Mouse (Mus musculus) ES-E14 (cell line): ENCODE data around the gene Pkd2. TPM values are rescaled to one million over a fixed set of nuclear protein-coding genes. Genes with fewer than 3 reads are reported as not detected.

Experiments used
- DNase-seq: peaks from one replicate; pipeline ENCODE4 v3.0.0-alpha.2; 2013; ENCODE audit warnings: low read depth, low spot score
- H3K27ac ChIP-seq: 2 replicates; pipeline ENCODE4 v1.5.1; 2012; ENCODE audit warnings: low read depth, mild to moderate bottlenecking, low read length, moderate library complexity, mixed read lengths; ENCODE audit not compliant: poor library complexity, insufficient read depth, severe bottlenecking
- H3K36me3 ChIP-seq: 2 replicates; pipeline ENCODE4 v1.6.1; 2012; ENCODE audit warnings: mild to moderate bottlenecking, low read length, moderate library complexity, mixed read lengths; ENCODE audit not compliant: control insufficient read depth, poor library complexity, insufficient read depth, severe bottlenecking
- H3K4me1 ChIP-seq, 2 experiments: fragments of 150-350 bp in 1 of 2; sonication (generic) in 1 of 2; 2 replicates each; pipeline ENCODE4 v1.6.1; 2012; ENCODE audit warnings: low read length in 2 of 2, mild to moderate bottlenecking in 1 of 2, mixed read lengths in 1 of 2; ENCODE audit not compliant: control insufficient read depth in 2 of 2, insufficient read depth in 2 of 2, poor library complexity in 1 of 2
- H3K4me3 ChIP-seq, 2 experiments: fragments of 150-350 bp in 1 of 2; sonication (generic) in 1 of 2; 2 replicates each; pipeline ENCODE4 v1.5.1; 2012; ENCODE audit warnings: low read length in 2 of 2, low read depth in 1 of 2, mild to moderate bottlenecking in 1 of 2, mixed read lengths in 1 of 2; ENCODE audit not compliant: insufficient read depth in 1 of 2, poor library complexity in 1 of 2, severe bottlenecking in 1 of 2
- H3K9ac ChIP-seq: 2 replicates; pipeline ENCODE4 v1.6.1; 2012; ENCODE audit warnings: low read depth, mild to moderate bottlenecking, low read length, mixed read lengths; ENCODE audit not compliant: poor library complexity, insufficient read depth, severe bottlenecking
- H3K9me3 ChIP-seq: fragments of 150-350 bp; sonication (generic); 2 replicates; pipeline ENCODE4 v1.6.1; 2012; ENCODE audit warnings: low read depth, mild to moderate bottlenecking, low read length; ENCODE audit not compliant: control insufficient read depth, insufficient read depth
- CHD2 ChIP-seq: IDR thresholded peaks from 2 replicates; pipeline ENCODE4 v1.6.1; 2014; ENCODE audit warnings: mild to moderate bottlenecking, low read depth, low read length, inconsistent platforms
- HCFC1 ChIP-seq: IDR thresholded peaks from 2 replicates; pipeline ENCODE4 v1.6.1; 2012; ENCODE audit warnings: low read length, inconsistent platforms, borderline replicate concordance; ENCODE audit not compliant: insufficient read depth
- MAFK ChIP-seq: IDR thresholded peaks from 2 replicates; pipeline ENCODE4 v1.6.1; 2014; ENCODE audit warnings: mild to moderate bottlenecking, low read depth, low read length, inconsistent platforms; ENCODE audit not compliant: insufficient read depth
- ZC3H11A ChIP-seq: IDR thresholded peaks from 2 replicates; pipeline ENCODE4 v1.6.1; 2012; ENCODE audit warnings: low read depth, mild to moderate bottlenecking, inconsistent platforms, low read length, borderline replicate concordance
- ZNF384 ChIP-seq: IDR thresholded peaks from 2 replicates; pipeline ENCODE4 v1.6.1; 2012; ENCODE audit warnings: low read depth, low read length, inconsistent platforms
- in situ Hi-C, 2 experiments: fragments of 600-800 bp; cut with MboI; formaldehyde crosslinking; loops; one replicate each; pipeline ENCODE4 v1.15.1; 2025; ENCODE audit warnings: low sequenced_read_pairs in 2 of 2, inconsistent platforms in 1 of 2; ENCODE audit not compliant: unreplicated experiment in 2 of 2
- total RNA-seq: library from RNA; depleted of rRNA; stranded (reverse); fragments of 300-350 nt; gene quantifications from 2 replicates; pipeline ENCODE4 v1.2.3, GENCODE M21; 2012

Pkd2 gene
- total RNA-seq, 1 experiment, result 38.7 TPM

DNA sequence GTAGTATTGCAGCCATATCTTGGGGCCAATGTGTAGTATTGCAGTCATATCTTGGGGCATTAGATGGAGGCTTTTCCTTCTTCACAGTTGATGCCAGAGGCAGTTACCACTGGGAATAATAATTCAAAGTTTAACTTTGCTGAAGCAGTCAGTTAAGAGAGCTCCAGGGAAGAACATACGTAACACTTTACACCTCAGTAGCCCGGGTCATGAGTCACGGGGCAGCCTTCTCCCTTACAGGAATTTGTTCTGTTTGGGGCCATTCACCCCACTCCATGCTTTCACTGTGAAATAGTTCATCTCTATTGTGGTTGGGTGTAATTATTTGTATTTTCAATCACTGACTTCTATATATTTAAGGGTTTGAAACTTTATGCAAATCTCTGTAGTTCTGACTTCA, 35.4 kb upstream of the Pkd2 start:
- Histone ChIP-seq H3K36me3 (no peaks in the 10 kb centered on the region), H3K9ac (no peak overlapping the region), H3K4me1 (0 out of 4 replicates have a peak, but pooled peaks cover 0 to 2% of the 10 kb centered on the region in 2 experiments), H3K4me3 (no peak overlapping the region), H3K9me3 (no peaks in the 10 kb centered on the region), H3K27ac (no peak overlapping the region)
- TF ChIP-seq MAFK (no peak), CHD2 (no peak), ZC3H11A (no peak), HCFC1 (no peak), ZNF384 (no peak)
- DNase-seq, result no peak
- in situ Hi-C loops, result no loop called here

DNA sequence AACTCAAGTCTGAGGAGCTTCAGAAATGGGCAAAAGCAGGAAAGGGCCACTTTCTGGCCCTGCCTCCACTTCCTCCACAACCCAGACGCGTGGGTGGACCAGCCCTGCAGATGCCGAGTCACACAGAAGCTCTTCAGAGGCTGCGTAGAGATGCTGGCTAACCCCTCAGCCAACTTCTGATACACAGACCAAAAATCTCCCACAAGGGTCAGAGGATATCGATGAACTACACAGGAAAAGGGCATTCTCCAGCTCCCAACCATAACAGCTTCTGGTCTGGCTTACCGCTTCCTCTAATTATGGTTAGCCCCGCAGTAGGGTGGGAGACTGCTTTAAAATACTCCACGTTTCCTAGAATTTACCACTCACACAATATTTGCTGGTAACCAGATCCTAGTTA, 33.3 kb upstream of the Pkd2 start:
- Histone ChIP-seq H3K4me3 (no peak overlapping the region), H3K27ac (no peak overlapping the region), H3K9me3 (no peaks in the 10 kb centered on the region), H3K9ac (no peak overlapping the region), H3K4me1 (0 out of 4 replicates have a peak, but pooled peaks cover 0 to 2% of the 10 kb centered on the region in 2 experiments), H3K36me3 (no peaks in the 10 kb centered on the region)
- in situ Hi-C loops, result no loop called here
- TF ChIP-seq HCFC1, result no peak
- TF ChIP-seq ZNF384, result no peak
- TF ChIP-seq CHD2, result no peak
- no peak for TF ChIP-seq MAFK
- no peak for TF ChIP-seq ZC3H11A
- DNase-seq, result no peak

DNA sequence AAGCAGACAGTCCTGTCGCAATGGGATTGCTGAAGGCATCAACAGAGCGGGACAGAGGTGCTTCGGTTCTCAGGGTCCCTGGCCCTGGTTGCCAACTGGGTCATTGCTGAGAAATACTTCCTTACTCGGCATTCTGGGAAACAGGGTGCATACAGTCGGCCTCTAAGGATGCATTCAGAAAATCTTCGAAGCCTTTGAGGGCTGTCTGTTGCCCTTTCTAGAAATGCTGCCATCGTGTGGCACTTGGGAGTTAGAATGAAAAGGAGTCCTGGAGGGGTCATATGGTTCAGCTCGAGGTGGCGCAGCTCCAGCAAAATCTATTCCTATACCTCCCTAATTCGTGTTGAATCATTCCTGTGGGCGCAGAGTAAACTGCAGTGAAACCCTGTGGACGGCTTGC, 26.4 kb upstream of the Pkd2 start:
- no peak overlapping the region; the same call in 1 of the 2 replicates for H3K9ac ChIP-seq
- in situ Hi-C loops, result no loop called here
- peak; percentile 34 for DNase-seq
- H3K4me3 ChIP-seq, result no peak overlapping the region
- H3K27ac ChIP-seq, result no peak overlapping the region
- no peaks in the 10 kb centered on the region for H3K9me3 ChIP-seq
- peaks cover 13 to 18% of the 10 kb centered on the region in 2 experiments for H3K4me1 ChIP-seq
- peaks cover 9% of the 10 kb centered on the region for H3K36me3 ChIP-seq
- TF ChIP-seq MAFK (no peak), HCFC1 (no peak), CHD2 (no peak), ZC3H11A (0 out of 2 replicates have a peak, but pooled peaks have one; percentile 15)

DNA sequence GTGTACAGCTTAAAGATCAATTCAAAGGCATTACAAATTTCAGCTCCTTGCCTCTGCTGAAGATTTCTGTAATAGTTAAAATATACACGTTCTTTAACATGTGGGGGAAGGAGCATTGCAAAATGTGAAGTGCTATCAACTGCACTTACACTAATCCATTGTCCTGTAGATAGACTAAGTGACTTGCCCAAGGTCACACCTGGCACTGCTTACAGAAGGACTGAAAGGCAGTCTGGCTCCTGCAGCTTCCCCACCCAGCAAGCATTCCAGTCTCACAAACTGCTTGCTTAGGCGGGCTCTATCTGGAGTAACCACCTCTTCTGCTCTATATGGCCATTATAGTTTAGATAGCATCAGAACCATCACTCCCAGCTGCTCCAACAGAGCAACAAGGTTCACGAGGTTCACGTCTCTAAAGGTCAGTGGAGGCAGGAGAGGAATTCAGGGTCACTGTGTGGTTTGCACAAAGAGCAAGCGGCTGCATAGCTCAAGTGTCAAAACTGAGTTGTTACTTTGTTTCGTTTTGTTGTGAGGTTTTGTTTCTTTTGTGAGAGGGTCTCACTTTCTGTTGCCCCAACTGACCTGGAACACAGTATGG, 25.2 kb upstream of the Pkd2 start:
- TF ChIP-seq CHD2 (peak; percentile 60; the same call in 1 of the 2 replicates), MAFK (peak; percentile 38; the same call in 1 of the 2 replicates), ZC3H11A (no peak)
- Histone ChIP-seq H3K9me3 (no peaks in the 10 kb centered on the region), H3K4me1 (peaks cover 13 to 18% of the 10 kb centered on the region in 2 experiments), H3K36me3 (peaks cover 10% of the 10 kb centered on the region), H3K9ac (no peak overlapping the region), H3K4me3 (peak overlapping the region; percentile 47 to 61), H3K27ac (peak overlapping the region; percentile 87)
- in situ Hi-C loops, result no loop called here
- DNase-seq, result peak; percentile 68
